Mouse (Mus musculus) kidney, adult 8-10 months (tissue): ENCODE data around the gene Slc23a2.

Source experiments
- DNase-seq, 2 experiments: peaks; one replicate each; pipeline ENCODE4 v3.0.0; 2022

Gene Slc23a2

DNA sequence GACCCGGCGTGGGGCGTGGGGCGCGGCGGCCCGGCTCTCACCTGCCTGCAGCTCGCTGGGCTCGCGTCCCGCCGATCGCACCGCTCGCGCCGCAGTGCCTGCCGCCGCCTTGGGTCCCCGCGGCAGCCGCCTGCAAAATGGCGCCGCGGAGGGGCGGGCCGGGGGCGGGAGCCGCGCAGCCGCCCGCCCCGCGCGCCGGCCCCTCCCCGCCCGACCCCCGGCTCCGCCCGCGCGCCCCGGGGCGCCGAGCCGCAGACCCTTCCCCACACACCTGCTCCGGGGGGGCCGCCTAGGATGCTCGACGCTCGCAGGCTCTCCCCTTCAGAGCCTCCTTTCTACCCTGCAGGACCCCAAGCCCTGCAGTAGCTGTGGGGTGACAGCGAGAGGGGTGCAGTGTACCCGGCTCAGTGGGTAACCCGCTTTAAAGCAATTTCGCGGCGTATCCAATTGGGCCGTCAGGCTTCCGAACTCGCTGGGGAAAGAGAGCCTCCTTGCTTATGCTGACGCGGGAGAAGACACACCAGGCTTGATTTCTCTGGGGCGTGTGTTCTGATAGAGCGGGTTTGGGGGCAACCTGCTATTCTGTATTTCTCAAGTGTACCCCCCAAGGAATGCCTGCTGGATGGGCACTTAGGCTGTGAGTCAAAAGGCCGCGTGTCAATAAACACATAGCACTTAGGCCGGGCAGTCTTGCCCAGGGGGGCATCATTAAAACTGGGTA lies at the start of gene Slc23a2:
Gene Slc23a2, minus strand, starts transcription at position 138 of the 721 bp plus-strand sequence.
- peak in 1 of 2 experiments; percentile 23 for DNase-seq

DNA sequence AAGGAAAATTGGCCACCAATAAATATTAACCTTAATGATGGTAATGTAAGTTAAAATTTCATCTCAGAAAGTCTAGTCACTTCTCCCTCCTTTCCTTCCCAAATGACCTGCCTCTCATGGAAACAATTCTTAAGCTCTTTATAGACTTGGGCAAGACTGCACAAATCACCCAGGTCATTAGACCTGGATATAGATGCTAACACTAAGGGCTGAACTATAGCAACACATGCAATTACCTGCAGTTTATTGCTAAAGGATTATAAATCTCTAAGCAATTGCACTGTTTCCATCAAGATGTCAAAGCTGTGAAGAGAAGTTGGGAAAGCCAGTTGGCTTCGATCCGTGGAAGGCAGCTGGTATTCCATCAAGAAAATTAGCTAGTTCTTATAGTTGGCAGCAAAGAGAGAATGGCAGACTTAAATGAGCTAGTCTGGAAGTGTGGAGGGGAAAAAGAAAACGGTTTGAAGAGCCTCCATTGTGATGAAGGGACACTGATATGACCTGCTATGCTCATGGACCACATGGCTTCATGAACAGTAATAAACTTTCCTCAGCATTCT lies 45.8 kb upstream of the Slc23a2 start:
- DNase-seq: no peak

DNA sequence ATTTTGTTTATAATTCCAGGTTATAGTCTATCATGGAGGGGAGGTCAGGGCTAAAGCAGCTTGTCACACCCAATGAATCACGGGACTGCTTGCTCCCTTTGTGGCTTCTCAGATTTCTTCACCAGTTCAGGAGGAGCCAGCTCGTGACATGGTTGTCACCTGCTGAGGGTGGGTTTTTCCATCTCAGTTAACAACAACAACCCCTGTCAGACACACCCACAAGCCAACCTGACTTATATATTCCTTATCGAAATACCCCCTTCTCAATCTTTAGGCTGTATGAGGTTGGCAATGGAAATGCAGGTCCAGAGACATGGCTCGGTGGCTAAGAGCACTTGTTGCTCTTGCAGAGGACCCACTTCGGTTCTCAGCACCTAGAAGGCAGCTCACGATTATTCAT lies 39.0 kb upstream of the Slc23a2 start:
- DNase-seq: no peak

DNA sequence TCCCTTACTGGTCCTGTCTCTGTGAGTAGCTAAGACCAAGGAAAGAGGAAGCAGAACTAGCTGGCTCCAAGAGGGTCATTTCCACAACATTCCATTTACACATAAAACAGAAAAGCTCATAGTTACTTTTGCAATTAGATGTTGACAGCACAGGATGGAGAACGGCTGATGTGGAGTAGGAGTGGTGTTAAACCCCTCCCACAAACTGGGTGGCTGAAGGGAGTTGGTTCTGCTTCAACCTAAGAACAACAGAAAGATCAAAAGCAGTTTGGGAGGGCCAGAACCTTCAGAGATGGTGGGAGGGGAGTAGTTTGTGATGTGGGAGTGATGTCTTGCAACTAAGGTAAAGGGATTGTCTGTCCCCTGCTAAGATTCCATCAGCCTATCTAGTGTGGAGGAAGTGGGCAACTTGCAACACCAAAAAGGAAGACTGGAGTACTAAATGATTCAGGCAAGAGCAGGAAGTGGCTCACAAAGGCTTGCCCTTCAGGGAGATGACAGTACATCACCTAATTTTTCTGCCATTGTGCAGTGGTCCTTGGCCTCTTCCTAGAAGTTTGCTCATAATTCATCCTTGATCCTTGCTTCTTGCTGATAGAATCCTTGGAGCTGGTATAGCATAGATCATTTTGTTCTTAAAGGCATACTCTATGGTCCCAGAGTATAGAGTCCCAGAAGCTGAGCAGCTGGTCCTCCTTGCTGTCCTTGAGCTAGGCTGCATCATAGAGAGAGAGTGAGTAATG lies 35.7 kb upstream of the Slc23a2 start:
- DNase-seq: no peak

DNA sequence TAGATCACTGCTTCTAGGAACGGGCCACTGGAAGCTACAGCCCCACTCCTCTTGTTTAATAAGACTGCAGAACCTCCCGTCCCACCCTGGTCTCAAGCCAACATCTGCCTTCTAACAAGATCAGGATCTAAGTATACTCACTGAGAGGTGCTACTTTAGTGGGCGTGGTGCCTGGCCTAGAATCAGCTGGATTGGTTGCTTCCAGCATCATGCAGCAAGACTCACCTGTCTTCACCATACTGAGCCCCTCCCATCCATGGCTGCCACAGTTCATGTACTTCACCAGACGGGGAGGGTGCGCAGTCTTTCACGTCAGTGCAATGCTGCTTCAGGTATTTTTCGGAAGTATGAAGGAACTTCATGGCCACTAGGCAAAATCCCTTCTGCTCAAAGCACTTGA lies 34.5 kb upstream of the Slc23a2 start:
- no peak for DNase-seq

DNA sequence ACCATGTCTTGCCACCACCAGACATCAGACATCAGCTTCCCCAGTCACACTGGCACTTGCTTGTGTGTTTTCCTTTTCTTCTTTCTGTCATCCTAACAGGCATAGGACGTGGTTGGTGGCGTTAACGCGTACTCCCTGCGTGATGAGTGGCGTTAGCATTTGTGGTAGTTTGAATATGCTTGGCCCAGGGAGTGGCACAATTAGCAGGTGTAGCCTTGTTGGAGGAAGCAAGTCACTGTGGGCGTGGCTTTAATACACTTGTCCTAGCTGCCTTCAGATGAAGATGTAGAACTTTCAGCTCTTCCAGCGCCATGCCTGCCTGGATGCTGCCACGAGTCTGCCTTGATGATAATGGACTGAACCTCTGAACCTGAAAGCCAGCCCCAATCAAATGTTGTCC lies 32.5 kb upstream of the Slc23a2 start:
- DNase-seq: no peak

DNA sequence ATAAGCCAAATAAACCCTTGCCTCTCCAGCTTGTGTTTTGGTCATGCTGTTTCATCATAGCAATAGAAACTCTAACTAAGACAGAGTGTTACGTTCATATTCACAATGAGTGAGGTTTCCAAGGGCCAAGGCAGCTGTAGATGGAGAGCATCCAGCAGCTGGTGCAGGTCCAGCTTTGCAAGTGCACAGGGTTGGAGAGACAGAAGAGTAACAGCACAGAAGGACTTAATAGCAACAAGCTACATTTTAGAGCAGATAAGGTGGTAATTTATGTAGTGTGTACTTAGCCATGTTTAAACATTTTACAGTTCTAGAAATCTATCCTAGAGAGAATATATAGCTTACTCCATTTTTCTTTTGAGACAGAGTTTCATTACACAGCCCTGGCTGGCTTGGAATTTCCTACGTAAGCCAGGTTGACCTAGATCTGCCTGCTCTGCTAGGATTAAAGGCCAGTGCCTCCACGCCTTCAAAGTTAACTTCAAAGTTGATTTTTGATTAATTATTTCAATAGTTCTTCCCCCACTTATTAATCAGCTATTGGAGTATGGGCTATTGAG lies 31.5 kb upstream of the Slc23a2 start:
- DNase-seq: no peak

DNA sequence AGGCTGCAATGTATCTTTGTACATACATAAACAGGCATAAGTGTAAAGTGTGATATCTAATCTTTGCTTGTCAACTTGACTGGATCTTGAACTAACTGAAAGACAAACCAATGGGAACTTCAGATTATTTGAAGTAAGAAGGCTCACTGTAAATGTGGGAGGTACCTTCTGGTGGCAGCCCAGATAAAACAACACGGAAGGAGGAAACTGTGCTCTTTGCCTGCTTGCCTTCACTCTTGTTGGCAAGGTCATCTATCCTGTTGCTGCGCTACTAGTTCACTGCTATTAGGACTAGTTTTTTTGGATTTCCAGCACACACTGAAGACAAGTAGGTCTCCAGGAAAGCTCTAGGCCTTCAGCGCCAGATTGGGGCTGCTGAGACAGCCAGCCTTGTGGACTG lies 29.1 kb upstream of the Slc23a2 start:
- DNase-seq: no peak

DNA sequence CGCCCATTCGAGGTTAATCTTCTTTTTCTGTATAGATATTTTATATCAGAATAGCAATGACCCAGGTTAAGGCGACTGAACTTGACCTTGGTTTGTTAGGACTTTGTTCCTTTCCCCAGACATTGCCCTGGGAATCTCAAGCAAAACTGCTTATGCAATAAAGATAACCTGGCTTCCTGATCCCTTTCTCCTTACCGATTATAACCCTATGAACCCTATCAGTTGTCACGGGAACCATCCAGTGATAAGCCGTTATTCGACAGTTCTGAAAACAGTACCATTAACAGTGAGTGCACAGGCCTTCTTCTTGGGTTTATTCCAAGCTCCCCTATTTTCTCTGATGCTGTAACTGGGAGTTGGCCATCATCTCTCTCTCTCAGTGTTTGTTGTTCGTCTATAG lies 27.0 kb upstream of the Slc23a2 start:
- DNase-seq: no peak

DNA sequence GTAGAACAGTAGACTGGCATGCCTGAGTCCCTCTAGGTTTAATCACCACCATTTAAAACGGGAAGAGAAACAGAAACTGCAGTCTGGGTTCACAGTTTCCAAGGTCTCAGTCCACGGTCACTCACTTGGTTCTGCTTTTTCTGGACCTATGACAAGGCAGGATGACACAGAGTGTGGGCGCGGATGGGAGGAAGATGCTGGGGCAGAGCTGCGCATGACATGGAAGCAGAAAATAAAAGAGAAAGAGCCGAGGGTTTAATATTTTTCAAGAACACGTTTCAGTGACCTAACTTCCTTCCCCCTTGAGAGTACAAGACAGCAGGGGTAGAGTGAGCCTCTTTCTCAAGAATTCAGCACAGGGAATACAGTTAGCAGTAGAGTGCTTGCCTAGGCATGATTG lies 24.2 kb upstream of the Slc23a2 start:
- DNase-seq: no peak

DNA sequence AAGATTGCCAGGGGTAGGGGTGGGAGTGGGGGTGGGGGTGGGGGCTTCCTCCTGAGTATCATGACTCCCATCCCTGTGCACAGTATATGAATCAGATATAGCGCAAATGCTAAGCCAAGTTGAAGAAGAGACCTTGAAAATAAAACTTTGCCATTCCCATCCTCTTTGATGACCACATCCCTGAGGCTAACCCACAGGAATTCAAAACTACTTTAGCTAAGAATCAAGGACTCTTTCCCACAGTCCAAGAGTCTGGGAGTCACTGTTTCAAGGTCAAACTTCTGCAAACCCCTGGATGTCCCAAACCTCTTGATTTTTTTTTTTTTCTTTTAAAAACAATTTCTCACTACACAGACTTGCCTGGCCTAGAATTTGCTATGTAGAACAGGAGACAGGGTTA lies 18.7 kb upstream of the Slc23a2 start:
- no peak for DNase-seq

DNA sequence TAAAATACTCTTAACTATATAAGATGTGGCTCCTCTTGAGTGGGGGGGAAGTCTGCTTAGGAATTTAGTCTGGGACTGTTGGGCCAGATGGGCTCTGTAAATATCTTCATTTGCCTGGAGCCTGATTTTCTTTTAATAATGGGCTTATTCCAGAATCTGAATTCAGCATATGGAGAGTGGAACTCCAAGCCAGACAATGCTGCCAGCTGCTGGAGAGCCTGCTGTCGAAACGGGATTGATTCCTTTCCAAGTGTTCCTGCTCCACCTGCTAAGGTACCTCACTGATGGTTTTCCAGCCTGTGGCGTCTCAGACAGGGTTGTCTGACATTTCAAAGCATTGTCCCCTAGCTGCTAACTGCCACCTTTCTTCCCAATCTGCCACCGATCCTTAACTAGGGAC lies 12.6 kb upstream of the Slc23a2 start:
- DNase-seq: no peak

DNA sequence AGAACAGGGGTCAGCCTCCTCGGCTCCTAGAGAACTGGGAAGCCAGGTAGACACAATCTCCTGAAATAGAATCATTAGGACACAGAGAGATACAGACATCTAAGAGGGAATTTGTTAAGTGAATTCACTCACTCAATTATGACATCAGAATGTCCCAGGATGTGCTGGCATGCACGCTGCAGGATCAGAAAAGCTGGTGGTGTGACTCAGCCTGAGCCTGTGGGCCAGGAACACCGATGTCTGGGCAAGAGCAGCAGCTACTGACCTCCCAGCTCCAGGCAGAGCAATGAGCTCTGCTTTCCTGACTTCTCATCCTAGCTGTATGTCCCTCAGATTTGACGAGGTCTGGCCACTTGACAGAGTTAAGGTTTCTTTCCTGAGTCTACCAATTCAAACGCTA lies 7.8 kb upstream of the Slc23a2 start:
- DNase-seq: no peak

DNA sequence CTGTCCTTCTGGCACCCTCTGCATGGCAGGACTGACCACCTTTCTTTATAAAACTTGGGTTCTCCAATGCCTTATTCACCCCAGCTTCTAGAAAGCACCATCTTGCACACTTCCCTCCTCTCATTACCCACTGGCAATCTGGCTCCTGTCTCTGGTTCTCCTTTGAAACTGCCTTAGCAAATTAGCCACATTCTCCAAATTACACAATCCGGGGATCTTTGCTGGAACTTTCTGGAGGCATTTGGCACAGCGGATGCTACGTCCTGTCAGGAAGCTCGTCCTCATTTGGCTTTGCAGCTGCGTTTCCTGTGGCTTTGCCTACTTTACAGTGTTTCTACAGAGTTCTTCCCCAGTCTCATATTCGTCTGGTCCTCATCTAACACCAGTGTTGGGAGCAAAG lies 6.7 kb upstream of the Slc23a2 start:
- peak; percentile 30 to 40 for DNase-seq

DNA sequence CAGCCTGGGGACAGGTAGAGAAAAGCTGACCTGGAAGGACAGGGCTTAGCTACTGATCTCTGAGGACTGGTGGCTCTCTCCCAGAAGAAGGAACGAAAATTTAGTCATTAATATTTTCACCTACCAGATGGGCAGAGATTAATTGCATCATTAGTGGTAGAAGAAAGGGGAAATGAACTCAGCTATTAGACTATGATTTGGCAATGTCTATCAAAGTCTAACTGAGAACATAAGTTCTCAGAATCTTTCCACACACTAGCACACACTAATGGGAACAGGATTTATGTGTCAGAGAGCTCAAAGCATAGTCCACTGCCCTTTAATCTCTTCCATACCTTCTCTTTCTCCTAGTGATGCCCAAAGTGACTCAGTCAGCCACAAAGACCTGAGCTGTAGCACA lies 6.0 kb upstream of the Slc23a2 start:
- DNase-seq: no peak

DNA sequence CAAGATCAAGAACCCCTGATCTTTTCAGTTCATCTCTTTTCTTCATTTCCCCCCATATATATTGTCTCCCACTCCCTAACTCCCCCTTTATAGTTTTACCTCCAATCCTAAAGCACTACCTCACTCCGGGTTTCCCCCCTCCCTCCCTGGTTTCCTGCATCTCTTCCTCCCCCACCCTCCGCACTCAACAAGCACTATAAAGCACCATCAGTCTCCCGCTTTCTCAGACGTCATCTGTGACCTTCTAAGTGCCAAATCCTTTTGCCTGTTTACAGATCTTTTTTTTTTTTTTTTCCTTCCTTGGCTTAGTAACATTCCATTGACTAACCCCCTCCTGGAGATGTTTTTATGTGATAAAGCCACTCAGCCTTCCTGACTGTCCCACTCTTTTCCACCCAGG lies 1.6 kb upstream of the Slc23a2 start:
- DNase-seq: no peak

DNA sequence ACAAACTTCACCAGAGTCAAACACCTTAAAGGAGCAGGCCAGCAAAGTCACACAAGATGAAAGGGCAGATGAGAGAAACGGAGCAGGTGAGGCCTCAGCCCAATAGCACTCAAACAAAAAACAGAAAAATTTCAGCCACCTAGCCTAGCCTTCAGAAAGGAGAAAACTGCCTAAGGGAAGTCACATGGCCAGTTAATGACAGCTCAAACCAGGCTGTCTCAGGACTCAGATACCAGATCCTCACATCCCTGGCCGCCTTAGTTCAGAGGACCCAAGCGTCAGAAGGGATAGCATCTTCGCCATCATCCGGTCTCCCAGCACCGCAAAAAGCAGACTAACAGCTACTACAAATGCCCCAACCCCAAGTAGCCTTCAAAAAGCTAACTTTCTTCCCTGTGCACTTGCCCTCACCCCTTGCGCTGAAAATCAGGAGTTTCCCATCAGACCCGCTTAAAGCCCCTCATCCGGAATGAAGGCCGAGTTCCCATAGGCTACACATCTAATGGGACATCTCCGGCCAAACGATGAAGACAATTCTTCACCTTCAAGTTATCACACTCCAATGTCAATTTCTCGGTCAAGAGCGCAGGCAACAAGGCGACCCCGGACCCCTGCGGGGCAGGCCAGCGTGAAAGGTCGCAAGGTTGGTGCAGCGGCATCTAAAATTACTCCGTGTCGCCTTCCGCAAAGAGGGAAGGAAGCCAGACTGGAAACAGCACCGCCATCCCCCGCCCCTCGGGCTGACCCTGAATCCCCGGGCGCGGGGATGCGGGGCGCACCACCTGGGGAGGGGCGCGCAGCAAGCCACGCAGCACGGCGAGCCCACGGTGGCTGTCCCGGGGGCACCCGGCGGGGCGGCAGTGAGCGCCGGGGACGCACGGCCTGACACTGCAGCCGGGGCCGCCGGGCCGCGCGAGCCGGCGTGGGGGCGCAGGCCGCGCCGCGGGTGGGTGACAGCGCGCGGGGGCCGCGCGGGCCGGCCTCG lies 673 bp downstream of the Slc23a2 start:
- DNase-seq: no peak

DNA sequence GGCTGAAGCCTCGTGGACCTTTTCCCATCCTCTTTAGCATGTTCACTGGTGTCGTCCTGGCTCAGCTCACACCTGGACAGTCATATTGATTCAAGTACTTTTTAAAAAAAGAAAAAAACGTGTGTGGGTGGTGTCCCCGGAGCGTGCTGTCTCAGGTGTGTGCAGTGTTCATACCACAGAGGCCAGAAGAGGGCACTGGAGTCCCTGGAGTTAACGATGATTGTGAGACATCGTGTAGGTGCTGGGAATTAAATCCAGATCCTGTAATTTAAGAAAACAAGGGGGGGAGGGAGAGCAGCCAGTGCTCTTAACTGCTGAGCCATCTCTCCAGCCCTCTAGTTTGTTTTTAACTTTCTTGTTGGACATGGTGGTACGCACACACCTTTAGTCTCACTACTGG lies 2.3 kb downstream of the Slc23a2 start:
- DNase-seq: no peak

DNA sequence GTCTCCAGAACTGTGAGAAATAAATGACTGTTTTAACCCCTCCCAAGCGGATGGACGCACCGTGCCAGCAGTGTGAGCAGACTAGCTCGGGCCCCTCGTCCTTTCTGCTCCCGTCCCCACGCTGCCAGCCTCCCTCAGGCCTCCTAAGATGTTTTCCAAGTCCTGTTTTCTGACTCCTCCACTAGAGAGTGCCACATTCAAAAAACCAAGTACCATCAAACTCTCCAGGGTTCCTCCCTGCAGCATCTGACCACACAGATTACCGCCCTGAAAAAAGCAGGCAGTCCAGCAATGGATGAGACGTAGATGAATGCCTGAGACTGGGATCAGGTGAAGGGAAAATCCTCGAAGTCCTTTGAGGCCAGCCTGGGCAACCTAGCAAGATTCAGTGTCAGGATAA lies 4.4 kb downstream of the Slc23a2 start:
- DNase-seq: no peak

DNA sequence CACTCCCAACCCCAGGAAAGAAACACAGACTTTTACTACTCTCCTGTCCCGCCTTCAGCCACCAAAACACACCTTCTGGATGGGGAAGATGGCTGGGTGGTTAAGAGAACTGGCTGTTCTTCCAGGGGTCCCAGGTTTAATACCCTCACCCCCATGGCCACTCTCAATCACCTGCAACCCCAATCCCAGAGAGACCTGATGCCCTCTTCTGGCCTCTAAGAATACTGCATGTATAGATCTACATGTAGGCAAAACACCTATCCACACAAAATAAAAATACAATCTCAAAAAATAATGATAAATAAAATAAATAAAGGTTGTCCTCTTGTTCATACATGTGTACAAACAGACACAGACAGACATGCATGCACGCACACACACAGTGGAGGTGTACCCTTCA lies 5.8 kb downstream of the Slc23a2 start:
- no peak for DNase-seq

DNA sequence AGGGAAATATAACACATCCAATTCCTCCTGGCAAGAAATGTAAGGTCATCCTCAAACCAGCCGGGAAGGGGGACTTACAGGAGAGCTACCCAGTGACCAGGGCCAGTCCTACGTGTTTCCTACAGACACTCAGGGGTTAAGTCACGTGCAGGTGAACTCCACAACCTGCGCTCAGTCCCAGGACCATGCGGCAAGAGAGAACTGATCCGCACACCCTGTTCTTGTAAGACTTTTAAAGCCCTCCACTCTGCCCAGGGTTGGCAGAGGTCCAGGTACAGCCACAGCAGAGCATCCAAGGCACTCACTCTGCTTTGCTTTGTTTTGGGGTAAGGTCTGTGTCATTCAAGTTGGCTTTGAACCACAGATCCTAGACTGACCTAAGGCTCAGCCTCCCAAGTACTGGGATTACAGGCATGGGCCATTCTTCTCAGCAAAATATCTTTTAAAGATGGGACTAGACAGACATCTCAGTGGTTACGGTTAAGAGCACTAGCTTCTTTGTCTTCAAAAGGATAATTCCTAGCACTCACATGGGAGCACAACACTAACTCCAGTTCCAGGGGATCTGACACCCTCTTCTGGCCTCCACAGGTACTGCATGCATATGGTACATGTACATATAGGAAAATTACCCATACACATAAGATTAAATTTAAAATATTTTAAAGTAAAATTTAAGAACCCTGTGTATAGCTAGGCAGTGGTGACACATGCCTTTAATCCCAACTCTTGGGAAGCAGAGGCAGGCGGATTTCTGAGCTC lies 8.9 kb downstream of the Slc23a2 start:
- peak in 1 of 2 experiments; percentile 42 for DNase-seq

DNA sequence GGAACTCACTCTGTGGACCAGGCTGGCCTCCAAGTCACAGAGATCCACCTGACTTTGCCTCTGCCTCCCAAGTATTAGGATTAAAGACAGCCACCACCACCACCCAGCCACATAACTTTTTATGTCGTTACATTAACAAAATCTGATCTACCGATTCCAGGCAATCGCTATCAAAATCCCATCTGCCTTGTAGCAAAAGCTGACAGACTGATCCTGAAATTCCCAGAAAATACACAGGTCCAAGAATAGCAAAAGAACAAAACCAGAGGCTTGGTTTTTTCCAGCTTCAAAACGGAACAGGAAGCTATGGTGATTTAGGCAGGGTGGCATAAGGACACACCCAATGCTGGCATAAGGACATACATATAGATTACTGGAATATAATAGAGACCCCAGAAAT lies 10.2 kb downstream of the Slc23a2 start:
- no peak for DNase-seq
